Mouse (Mus musculus) kidney, adult 2 months (tissue): ENCODE measurements around the gene Olfr1128. TPM values are rescaled to one million over a fixed set of nuclear protein-coding genes. Genes with fewer than 3 reads are reported as not detected.
"Not testable (repeated sequence)": the region's sequence is repeated elsewhere in the genome, so short reads cannot be mapped to it uniquely, and the experiment has no call there.

Experiments
- DNase-seq: peaks from one replicate; pipeline ENCODE4 v3.0.0; 2021
- H3K27ac ChIP-seq: fragments of 200-500 bp; 2 replicates; pipeline ENCODE4 v1.5.1; 2012; ENCODE audit warnings: low read depth, low read length, control low read depth, inconsistent platforms; ENCODE audit not compliant: insufficient read depth
- H3K27me3 ChIP-seq: fragments of 200-500 bp; replicated peaks from 2 replicates; pipeline ENCODE4 v1.6.1; 2012; ENCODE audit warnings: mild to moderate bottlenecking, moderate library complexity, low read length, inconsistent platforms; ENCODE audit not compliant: control insufficient read depth, insufficient read depth
- H3K36me3 ChIP-seq: fragments of 200-500 bp; 2 replicates; pipeline ENCODE4 v1.6.1; 2012; ENCODE audit warnings: mild to moderate bottlenecking, moderate library complexity, low read length, inconsistent platforms; ENCODE audit not compliant: control insufficient read depth, insufficient read depth
- H3K4me1 ChIP-seq: fragments of 200-500 bp; 2 replicates; pipeline ENCODE4 v1.6.1; 2011; ENCODE audit warnings: low read length; ENCODE audit not compliant: control insufficient read depth, insufficient read depth
- H3K4me3 ChIP-seq: fragments of 200-500 bp; 2 replicates; pipeline ENCODE4 v1.5.1; 2011; ENCODE audit warnings: mild to moderate bottlenecking, low read depth, low read length, control low read depth; ENCODE audit not compliant: insufficient read depth
- CTCF ChIP-seq: fragments of 200-500 bp; conservative IDR thresholded peaks from 2 replicates; pipeline ENCODE4 v1.5.1; 2011; ENCODE audit warnings: low read depth, mild to moderate bottlenecking, control low read depth, low read length, moderate library complexity, mixed read lengths; ENCODE audit not compliant: insufficient read depth, insufficient read length
- POLR2A ChIP-seq: fragments of 200-500 bp; IDR thresholded peaks from one replicate; pipeline ENCODE4 v1.6.1; 2011; ENCODE audit warnings: low read depth, low read length, control low read depth
- WGBS: fragments of 180-500 bp; shearing (Covaris S2); methylation state at CpG from one replicate; pipeline ENCODE4 v1.1.7; 2018; 5-methylcytosine and 5-hydroxymethylcytosine counted together
- polyA plus RNA-seq: library from polyadenylated mRNA; depleted of rRNA; stranded (reverse); fragments of >200 nt; gene quantifications from 2 replicates; pipeline ENCODE4 v1.2.3, GENCODE M21; 2012; rRNA removed

The Olfr1128 gene
- polyA plus RNA-seq, 1 experiment, result not detected

DNA sequence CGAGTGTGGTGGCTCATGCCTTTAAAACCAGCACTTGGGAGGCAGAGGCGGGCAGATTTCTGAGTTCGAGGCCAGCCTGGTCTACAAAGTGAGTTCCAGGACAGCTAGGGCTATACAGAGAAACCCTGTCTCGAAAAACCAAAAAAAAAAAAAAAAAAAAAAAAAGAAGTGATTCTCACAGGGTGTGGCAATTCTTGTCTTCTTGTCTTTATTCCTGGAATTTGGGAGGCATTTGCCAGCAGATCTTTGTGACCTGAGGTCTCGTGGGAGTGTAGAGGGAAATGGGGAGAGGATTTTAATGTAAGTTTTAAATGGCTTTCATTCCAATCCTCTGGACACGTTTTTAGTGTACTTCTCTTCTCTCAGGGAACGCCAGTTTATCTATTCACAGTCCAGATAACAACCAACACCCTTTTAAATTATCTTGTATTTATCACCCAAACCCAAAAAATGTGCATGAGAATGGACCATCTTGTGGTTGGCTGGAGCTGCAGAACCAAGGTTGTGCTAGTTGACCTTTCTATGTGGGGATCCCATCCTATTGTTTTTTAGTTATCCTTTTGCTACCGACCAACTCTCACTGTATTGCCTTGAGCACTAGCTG is 29.8 kb downstream of the Olfr1128 start:
- H3K27ac ChIP-seq, result no peak overlapping the region
- no peak overlapping the region for H3K4me3 ChIP-seq
- no peak for DNase-seq
- WGBS, result 71% methylated on average over 8 of the region's 8 CpGs
- no peaks in the 10 kb centered on the region for H3K36me3 ChIP-seq
- TF ChIP-seq POLR2A, result no peak
- no peak for TF ChIP-seq CTCF
- no peaks in the 10 kb centered on the region for H3K27me3 ChIP-seq
- H3K4me1 ChIP-seq, result no peaks in the 10 kb centered on the region

- H3K36me3 ChIP-seq, result no peaks in the 10 kb centered on the region
- 88% methylated on average over 2 of the region's 2 CpGs for WGBS
- H3K4me3 ChIP-seq, result no peak overlapping the region
- H3K27me3 ChIP-seq, result no peaks in the 10 kb centered on the region
- H3K27ac ChIP-seq, result no peak overlapping the region
- H3K4me1 ChIP-seq, result no peaks in the 10 kb centered on the region
- TF ChIP-seq POLR2A (no peak), CTCF (no peak)
- DNase-seq, result no peak
These were observed 30.3 kb downstream of the Olfr1128 start for GRCm38 (mm10) chr2:87515046-87515445.

DNA sequence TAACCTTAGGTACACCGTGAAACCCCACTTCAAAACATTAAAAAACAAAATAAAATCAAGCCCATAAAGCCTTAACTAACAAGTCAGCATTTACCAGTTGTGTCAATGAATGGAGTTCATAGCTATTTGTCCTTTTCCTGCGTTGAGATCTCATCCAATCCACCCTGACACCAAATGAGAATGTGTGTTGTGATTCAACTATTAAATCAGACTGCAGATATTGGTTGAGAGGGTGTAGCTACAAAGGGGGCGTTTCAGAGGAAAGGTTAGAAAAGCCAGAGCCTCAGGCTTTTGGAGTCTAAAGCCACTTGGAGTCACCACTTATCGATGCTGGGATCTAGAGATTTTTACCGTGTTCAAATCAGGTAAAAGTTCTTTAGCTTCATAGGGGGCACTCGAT is 39.1 kb downstream of the Olfr1128 start, which contains the start of gene Pramel6:
TSS of gene Pramel6 (plus strand) at position 301 of the 400 bp plus-strand sequence.
- Histone ChIP-seq H3K27ac (no peak within 1 kb of the TSS), H3K4me3 (no peak within 1 kb of the TSS), H3K36me3 (no peaks in the 10 kb centered on the region), H3K4me1 (no peaks in the 10 kb centered on the region), H3K27me3 (no peaks in the 10 kb centered on the region)
- 84% methylated on average over 6 of the region's 6 CpGs for WGBS
- no peak for TF ChIP-seq POLR2A
- TF ChIP-seq CTCF, result no peak
- no peak for DNase-seq

GRCm38 (mm10) chr2:87496993-87497392 is 48.3 kb downstream of the Olfr1128 start, which contains the start of gene Pramel7:
Pramel7 (minus strand) TSS chr2:87497093.
- WGBS, result 85% methylated on average over 4 of the region's 5 CpGs
- H3K27ac ChIP-seq, H3K4me1 ChIP-seq, DNase-seq, H3K4me3 ChIP-seq, H3K27me3 ChIP-seq, H3K36me3 ChIP-seq: not testable (repeated sequence)

Other genes starting within 250 kb of the Olfr1128 start
- not detected in 2 replicates for gene Olfr1118, start 238.0 kb downstream of the Olfr1128 start, polyA plus RNA-seq
- gene Olfr1120, start 190.7 kb downstream of the Olfr1128 start, polyA plus RNA-seq, result not detected in 2 replicates
- not detected in 2 replicates for gene Olfr1121, start 175.6 kb downstream of the Olfr1128 start, polyA plus RNA-seq
- not detected in 2 replicates for gene Olfr1122, start 159.7 kb downstream of the Olfr1128 start, polyA plus RNA-seq
- gene Olfr1123, start 128.9 kb downstream of the Olfr1128 start, polyA plus RNA-seq, result not detected in 2 replicates
- not detected in 2 replicates for gene Olfr1124, start 115.3 kb downstream of the Olfr1128 start, polyA plus RNA-seq
- not detected in 2 replicates for gene Olfr1126, start 91.6 kb downstream of the Olfr1128 start, polyA plus RNA-seq
- gene Pramel7, start 48.4 kb downstream of the Olfr1128 start, polyA plus RNA-seq, result not detected in 2 replicates
- not detected in 2 replicates for gene Pramel6, start 39.0 kb downstream of the Olfr1128 start, polyA plus RNA-seq
- gene Olfr153, start 13.7 kb downstream of the Olfr1128 start, polyA plus RNA-seq, result not detected in 2 replicates
- gene Olfr1129, start 28.4 kb upstream of the Olfr1128 start, polyA plus RNA-seq, result not detected in 2 replicates
- gene Olfr1130, start 60.7 kb upstream of the Olfr1128 start, polyA plus RNA-seq, result not detected in 2 replicates
- not detected in 2 replicates for gene Olfr1131, start 81.6 kb upstream of the Olfr1128 start, polyA plus RNA-seq
- gene Olfr1132, start 92.0 kb upstream of the Olfr1128 start, polyA plus RNA-seq, result not detected in 2 replicates
- not detected in 2 replicates for gene Olfr1133, start 101.8 kb upstream of the Olfr1128 start, polyA plus RNA-seq
- not detected in 2 replicates for gene Olfr1134, start 112.9 kb upstream of the Olfr1128 start, polyA plus RNA-seq
- gene Olfr1135, start 128.1 kb upstream of the Olfr1128 start, polyA plus RNA-seq, result not detected in 2 replicates
- not detected in 2 replicates for gene Olfr1136, start 148.4 kb upstream of the Olfr1128 start, polyA plus RNA-seq
- gene Olfr1137, start 167.6 kb upstream of the Olfr1128 start, polyA plus RNA-seq, result not detected in 2 replicates
- not detected in 2 replicates for gene Olfr1138, start 194.4 kb upstream of the Olfr1128 start, polyA plus RNA-seq
- not detected in 2 replicates for gene Olfr1140, start 198.2 kb upstream of the Olfr1128 start, polyA plus RNA-seq
- gene Olfr1141, start 208.4 kb upstream of the Olfr1128 start, polyA plus RNA-seq, result not detected in 2 replicates
- gene Olfr152, start 233.9 kb upstream of the Olfr1128 start, polyA plus RNA-seq, result not detected in 2 replicates